Comparison of ENCODE assay signal across 10 mouse cellular contexts in the genomic region with DNA sequence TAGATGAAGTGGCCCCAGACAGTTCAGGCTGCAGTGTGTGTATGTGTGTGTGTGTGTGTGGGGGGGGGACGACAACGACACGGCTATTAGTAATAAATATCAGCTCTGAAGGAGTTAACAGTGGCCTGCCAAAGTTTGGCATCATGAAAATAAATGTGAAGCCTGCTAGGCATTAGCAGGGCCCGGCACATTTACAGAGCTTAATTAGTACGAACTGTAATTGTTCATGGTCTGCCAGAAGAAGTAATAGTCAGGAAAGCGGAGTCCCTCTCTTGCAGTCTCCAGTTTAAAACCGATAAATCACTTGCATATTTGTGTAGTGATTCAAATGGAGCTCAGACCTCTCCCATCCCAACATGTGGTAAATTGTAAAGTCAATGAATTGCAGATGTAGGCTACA. TPM values are rescaled to one million over a fixed set of nuclear protein-coding genes. Genes with fewer than 3 reads are reported as not detected.
A peak's percentile ranks its signal among the peaks of the same experiment; 100 is the strongest.
DNase-seq lines count a peak whose midpoint lies in the region; ATAC-seq and TF ChIP-seq lines count a peak whose summit lies in the region.
"Had no signal": no experiment of that assay in that cellular context is flagged by ENCODE, and none has a peak within 500 bp of the region (broad histone marks: within the 10 kb centered on the region; RNA-seq: fewer than 3 reads in every experiment).

No protein-coding gene starts in this region.

- DNase-seq in lung, embryonic 14.5 days = no peak
- no peak for DNase-seq in lung, postnatal 10 days
- DNase-seq in forebrain, embryonic 11.5 days (ENCODE audit: low spot score) = no peak
- DNase-seq in mesoderm, embryonic 11.5 days (ENCODE audit: low read depth, low spot score) = peak; percentile 69
- no peak for DNase-seq in B cell, adult 2 months
- DNase-seq in cerebellum, postnatal 36 days = no peak
- DNase-seq in frontal cortex, postnatal 10 days (ENCODE audit: low spot score in 2 of 2) = no peak
- DNase-seq: kidney, postnatal 36 days; thymus, adult 2 months had no signal

- H3K4me3 ChIP-seq in lung, embryonic 14.5 days (ENCODE audit: low read depth, low read length) = no peak overlapping the region
- no peak overlapping the region for H3K4me3 ChIP-seq in forebrain, embryonic 11.5 days (ENCODE audit: low read depth, low read length)
- H3K4me3 ChIP-seq: lung, embryonic 15.5 days had no signal

- 39% methylated on average over 7 of the region's 7 CpGs for WGBS in lung, embryonic 14.5 days
- 19% methylated on average over 7 of the region's 7 CpGs for WGBS in forebrain, embryonic 11.5 days

- no peaks in the 10 kb centered on the region for H3K36me3 ChIP-seq in lung, embryonic 14.5 days (ENCODE audit: insufficient read depth)
- H3K36me3 ChIP-seq in forebrain, embryonic 11.5 days (ENCODE audit: control insufficient read depth, insufficient read depth, low read length) = no peaks in the 10 kb centered on the region
- H3K36me3 ChIP-seq: lung, embryonic 15.5 days had no signal

- no peak for TF ChIP-seq CTCF in lung, embryonic 14.5 days (IDR thresholded peaks at IDR 0.05; ENCODE audit: low read depth)

- peaks cover 37% of the 10 kb centered on the region for H3K4me1 ChIP-seq in lung, embryonic 14.5 days (ENCODE audit: insufficient read depth)
- peaks cover 55% of the 10 kb centered on the region for H3K4me1 ChIP-seq in forebrain, embryonic 11.5 days (replicated peaks; ENCODE audit: control insufficient read depth, insufficient read depth, low read length)

- H3K27ac ChIP-seq in lung, embryonic 14.5 days (ENCODE audit: low read depth) = no peak overlapping the region
- H3K27ac ChIP-seq in forebrain, embryonic 11.5 days (ENCODE audit: low read depth, low read length) = no peak overlapping the region
- H3K27ac ChIP-seq: lung, embryonic 15.5 days had no signal

- ATAC-seq in lung, embryonic 14.5 days (ENCODE audit: insufficient read depth) = no peak
- 0 out of 2 replicates have a peak, but pooled peaks have one; percentile 15 for ATAC-seq in forebrain, embryonic 11.5 days (replicated peaks; ENCODE audit: low FRiP score)

- H3K9ac ChIP-seq in lung, embryonic 14.5 days = no peak overlapping the region
- H3K9ac ChIP-seq in forebrain, embryonic 11.5 days (ENCODE audit: low read length) = peak overlapping the region; percentile 14; the same call in 1 of the 2 replicates
- H3K9ac ChIP-seq: lung, embryonic 15.5 days had no signal

- H3K27me3 ChIP-seq in lung, embryonic 14.5 days (ENCODE audit: insufficient read depth, low read length) = no peaks in the 10 kb centered on the region
- H3K27me3 ChIP-seq in forebrain, embryonic 11.5 days (ENCODE audit: control insufficient read depth, insufficient read depth, low read length) = no peaks in the 10 kb centered on the region
- H3K27me3 ChIP-seq: lung, embryonic 15.5 days had no signal

- peak overlapping the region; percentile 12; the same call in 1 of the 2 replicates for H3K4me2 ChIP-seq in lung, embryonic 14.5 days
- peak overlapping the region; percentile 34 for H3K4me2 ChIP-seq in forebrain, embryonic 11.5 days (ENCODE audit: low read depth, low read length, severe bottlenecking)
- H3K4me2 ChIP-seq: lung, embryonic 15.5 days had no signal

- H3K9me3 ChIP-seq in lung, embryonic 14.5 days (ENCODE audit: low read depth, low read length) = no peaks in the 10 kb centered on the region
- no peaks in the 10 kb centered on the region for H3K9me3 ChIP-seq in forebrain, embryonic 11.5 days (ENCODE audit: control insufficient read depth, low read length)
- H3K9me3 ChIP-seq: lung, embryonic 15.5 days had no signal

RNA-seq across cellular contexts. Expression of a gene that starts 7.9 kb away (rescaled TPM):
- 57.1 and 58.5 TPM in 2 replicates for polyA plus RNA-seq in lung, embryonic 14.5 days (2014; fragmentation: Nextera tagmentation; extraction: Ambion mirVana)
- polyA plus RNA-seq in forebrain, embryonic 11.5 days (2014; fragmentation: Nextera tagmentation; extraction: Ambion mirVana) = 146 and 150 TPM in 2 replicates
